Mouse (Mus musculus): ENCODE measurements around the gene Polr3c. TPM values are rescaled to one million over a fixed set of nuclear protein-coding genes. Genes with fewer than 3 reads are reported as not detected.

Polr3c gene
- polyA plus RNA-seq, 1 experiment from 2014 or later = 32.5 TPM

DNA sequence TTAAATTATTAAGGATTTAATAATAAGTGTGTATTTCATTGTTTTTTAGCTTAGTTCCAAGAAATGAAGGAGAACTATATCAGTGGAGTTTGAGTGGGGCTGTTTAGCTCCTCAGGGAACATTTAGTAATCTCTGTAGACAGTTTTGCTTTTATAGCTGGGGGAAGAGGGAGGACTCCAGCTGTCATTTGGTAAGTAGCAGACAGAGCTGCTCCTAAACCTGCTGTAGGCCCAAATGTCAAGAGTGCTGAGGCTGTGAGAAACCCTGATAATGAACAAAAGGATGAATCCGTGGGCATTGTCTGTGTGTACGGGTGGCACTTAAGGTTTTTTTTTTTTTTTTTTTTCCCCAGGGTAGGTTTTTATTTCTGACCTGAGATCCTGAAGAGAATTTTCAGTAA lies 7.8 kb upstream of the Polr3c start:
- Histone ChIP-seq H3K9ac (no peak overlapping the region), H3K9me3 (no peaks in the 10 kb centered on the region), H3K27ac (no peak overlapping the region), H3K27me3 (no peaks in the 10 kb centered on the region), H3K36me3 (no peaks in the 10 kb centered on the region), H3K4me2 (no peak overlapping the region), H3K4me1 (replicated peaks) (peaks cover 18% of the 10 kb centered on the region), H3K4me3 (no peak overlapping the region)
- 74% methylated on average over 2 of the region's 2 CpGs for WGBS
- ATAC-seq (ENCODE audit: low FRiP score) = no peak

DNA sequence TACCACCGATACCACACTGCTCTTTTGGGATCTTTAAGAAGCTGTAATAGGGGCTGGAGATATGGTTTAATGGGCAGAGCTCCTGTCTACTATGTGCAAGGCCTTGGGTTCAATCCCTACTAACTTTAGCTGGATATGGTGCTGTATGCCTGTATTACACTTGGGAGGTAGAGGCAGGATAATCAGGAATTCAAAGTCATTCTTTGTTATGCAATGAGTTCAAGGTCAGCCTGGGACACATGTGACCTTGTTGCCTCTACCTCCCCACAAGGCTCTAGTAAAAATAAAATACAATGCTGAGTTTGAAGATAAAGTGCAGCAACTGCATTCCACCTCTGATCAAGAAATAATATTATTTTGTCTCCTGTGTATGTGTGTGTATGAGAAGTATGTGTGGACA lies 6.6 kb upstream of the Polr3c start:
- Histone ChIP-seq H3K27me3 (no peaks in the 10 kb centered on the region), H3K4me2 (no peak overlapping the region), H3K36me3 (no peaks in the 10 kb centered on the region), H3K4me3 (no peak overlapping the region), H3K4me1 (replicated peaks) (peaks cover 27% of the 10 kb centered on the region), H3K9ac (no peak overlapping the region), H3K27ac (no peak overlapping the region), H3K9me3 (no peaks in the 10 kb centered on the region)
- ATAC-seq (ENCODE audit: low FRiP score) = no peak
- WGBS = 97% methylated on average over 1 of the region's 1 CpGs

DNA sequence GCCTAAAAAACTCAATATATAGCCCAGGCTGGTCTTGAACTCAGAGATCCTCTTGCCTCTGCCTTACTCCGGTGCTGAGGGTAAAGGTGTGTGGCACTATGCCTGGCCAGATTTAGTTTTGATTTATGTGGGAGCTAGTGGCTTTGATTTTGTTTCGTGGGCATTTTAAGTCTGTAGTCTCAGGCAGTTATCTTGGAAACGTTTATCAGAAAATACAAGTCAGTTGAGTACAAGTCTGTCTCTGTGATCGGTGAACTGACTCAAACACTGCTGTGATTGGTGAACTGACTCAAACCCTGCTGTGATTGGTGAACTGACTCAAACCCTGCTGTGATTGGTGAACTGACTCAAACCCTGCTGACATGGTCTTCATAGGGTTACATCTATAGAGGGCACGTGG lies 3.4 kb upstream of the Polr3c start:
- ATAC-seq (ENCODE audit: low FRiP score) = no peak
- Histone ChIP-seq H3K27ac (no peak overlapping the region), H3K36me3 (no peaks in the 10 kb centered on the region), H3K4me2 (no peak overlapping the region), H3K9me3 (no peaks in the 10 kb centered on the region), H3K4me1 (replicated peaks) (peaks cover 38% of the 10 kb centered on the region), H3K27me3 (no peaks in the 10 kb centered on the region), H3K4me3 (no peak overlapping the region), H3K9ac (no peak overlapping the region)
- WGBS = 75% methylated on average over 5 of the region's 5 CpGs

DNA sequence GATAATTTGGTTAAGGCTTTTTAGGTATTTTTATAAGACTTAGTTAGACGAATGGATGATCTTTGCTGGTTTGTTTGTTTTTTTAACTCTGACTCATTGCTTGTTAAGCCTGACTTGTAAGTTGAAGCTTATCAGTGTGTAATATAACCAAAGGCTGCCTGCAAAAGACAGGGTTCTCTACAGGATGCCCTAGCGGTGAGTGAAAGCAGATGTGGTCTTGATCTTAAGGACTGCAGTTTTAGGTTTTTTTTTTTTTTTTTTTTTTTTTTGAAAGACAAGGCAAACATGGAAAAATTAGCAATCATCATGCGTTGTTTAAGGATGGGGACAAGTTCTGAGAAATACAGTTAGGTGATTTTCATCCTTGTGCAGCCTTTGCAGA lies 2.0 kb upstream of the Polr3c start:
- Histone ChIP-seq H3K36me3 (no peaks in the 10 kb centered on the region; the same call in 1 of the 2 replicates), H3K4me2 (peak overlapping the region; percentile 63), H3K9me3 (no peaks in the 10 kb centered on the region), H3K4me3 (peak overlapping the region; percentile 92; the same call in 1 of the 2 replicates), H3K27ac (no peak overlapping the region), H3K9ac (no peak overlapping the region), H3K27me3 (no peaks in the 10 kb centered on the region), H3K4me1 (replicated peaks) (peaks cover 38% of the 10 kb centered on the region)
- ATAC-seq (ENCODE audit: low FRiP score) = no peak
- 75% methylated on average over 3 of the region's 3 CpGs for WGBS

DNA sequence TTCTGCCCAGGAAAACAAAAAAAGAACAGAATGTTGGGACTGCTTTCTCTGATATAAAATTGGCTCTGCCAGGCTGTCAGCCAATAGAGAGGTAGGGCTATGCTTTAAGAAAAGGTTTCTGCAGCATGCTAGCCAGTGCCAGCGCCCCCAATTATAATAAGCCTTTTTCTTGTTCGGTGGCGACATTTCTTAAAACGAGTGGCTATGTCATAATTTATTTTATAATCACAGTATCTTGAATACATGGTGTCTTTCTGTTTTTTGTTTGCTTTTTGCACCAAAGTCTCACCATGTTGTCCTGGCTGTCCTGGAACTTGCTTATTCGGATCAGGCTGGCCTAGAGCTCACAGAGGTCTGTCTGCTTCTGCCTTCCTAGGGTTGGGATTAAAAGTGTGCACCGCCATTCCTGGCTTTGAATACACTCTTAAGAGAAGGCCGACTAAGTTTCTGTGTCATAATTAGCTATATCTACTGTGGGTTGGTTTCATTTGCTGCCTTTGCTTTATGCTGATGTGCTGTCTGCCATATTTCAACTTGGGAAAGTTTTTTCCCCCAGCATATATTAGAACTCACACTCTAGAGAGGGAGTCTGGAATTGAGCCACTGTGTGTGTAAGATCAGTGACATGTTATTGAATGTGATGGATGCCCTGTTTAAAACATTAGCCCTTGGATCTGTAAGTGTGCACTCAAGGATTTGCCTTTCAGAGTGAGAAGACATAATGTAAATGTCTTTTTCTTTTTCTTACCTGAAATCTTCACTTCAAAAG lies 1.4 kb upstream of the Polr3c start:
- Histone ChIP-seq H3K4me3 (peak overlapping the region; percentile 92), H3K27me3 (no peaks in the 10 kb centered on the region), H3K27ac (peak overlapping the region; percentile 90; the same call in 1 of the 2 replicates), H3K4me2 (peak overlapping the region; percentile 63), H3K9ac (peak overlapping the region; percentile 79), H3K36me3 (peaks cover 1% of the 10 kb centered on the region), H3K9me3 (no peaks in the 10 kb centered on the region), H3K4me1 (replicated peaks) (peaks cover 38% of the 10 kb centered on the region)
- 53% methylated on average over 7 of the region's 7 CpGs for WGBS
- ATAC-seq (ENCODE audit: low FRiP score) = no peak

DNA sequence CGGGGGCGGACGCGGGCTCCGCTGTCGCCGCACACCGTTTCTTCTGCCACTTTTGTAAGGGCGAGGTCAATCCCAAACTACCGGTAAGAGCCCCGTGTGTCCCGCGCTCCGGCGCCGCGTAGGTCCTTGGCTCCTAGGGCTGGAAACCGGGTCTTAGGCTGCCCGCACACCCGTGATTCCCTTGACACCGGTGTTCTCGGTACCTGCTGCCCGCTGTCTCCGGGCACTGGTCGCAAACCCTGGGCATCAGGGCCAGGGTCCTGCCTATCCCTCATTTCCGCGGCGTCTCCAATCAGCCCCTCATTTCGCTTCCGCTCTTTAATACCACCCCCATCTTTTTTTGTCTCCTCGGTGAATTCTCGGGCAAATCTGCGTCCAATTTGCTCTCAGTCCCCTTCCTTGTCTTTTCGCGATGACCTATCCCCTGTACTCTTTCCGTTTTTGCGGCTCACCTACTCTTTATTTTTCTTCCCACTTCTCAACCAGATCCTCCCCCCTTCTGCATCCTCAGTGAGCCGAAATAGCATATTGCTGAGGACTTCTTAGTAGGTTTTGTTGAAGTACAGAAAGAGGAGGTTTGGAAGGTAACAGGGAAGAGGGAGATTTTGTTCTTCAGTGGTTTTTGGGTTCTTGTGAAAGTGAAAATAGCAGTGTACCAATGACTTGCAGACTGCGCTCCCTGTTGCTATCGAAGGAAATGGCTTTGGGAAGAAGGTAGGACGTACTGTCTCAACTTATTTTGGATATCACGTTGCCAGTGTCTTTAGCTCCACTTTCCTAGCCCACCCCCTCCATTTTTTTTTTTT lies 603 bp upstream of the Polr3c start:
- Histone ChIP-seq H3K27ac (peak overlapping the region; percentile 90), H3K36me3 (peaks cover 9% of the 10 kb centered on the region), H3K4me3 (peak overlapping the region; percentile 92), H3K9ac (peak overlapping the region; percentile 79), H3K4me1 (replicated peaks) (peaks cover 38% of the 10 kb centered on the region), H3K4me2 (peak overlapping the region; percentile 63), H3K27me3 (no peaks in the 10 kb centered on the region), H3K9me3 (no peaks in the 10 kb centered on the region)
- 1% methylated on average over 37 of the region's 42 CpGs for WGBS
- ATAC-seq (ENCODE audit: low FRiP score) = peak; percentile 75

DNA sequence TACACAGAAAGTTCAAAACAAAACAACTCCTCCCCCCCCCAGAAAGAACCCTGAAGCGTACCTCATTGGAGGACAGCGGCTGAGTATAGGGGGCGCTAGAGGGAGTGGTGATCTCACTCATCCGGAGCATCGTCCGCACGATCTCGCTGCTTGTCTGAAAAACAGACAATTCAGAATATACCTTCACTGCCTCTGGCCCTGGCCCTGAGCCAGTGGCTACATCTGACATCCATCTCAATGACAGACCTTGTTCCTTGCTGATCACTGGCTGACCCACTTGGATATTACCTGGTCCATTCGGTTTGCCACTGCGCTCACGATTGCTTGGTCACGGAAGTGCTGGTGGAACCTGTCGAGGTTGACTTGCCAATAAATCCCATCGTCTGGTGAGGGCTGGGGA lies 8.3 kb downstream of the Polr3c start:
- H3K27me3 ChIP-seq = no peaks in the 10 kb centered on the region
- 37% methylated on average over 14 of the region's 14 CpGs for WGBS
- peak; percentile 13; the same call in 1 of the 2 replicates for ATAC-seq (ENCODE audit: low FRiP score)
- H3K4me1 ChIP-seq (replicated peaks) = no peaks in the 10 kb centered on the region
- H3K9me3 ChIP-seq = no peaks in the 10 kb centered on the region
- peaks cover 61% of the 10 kb centered on the region for H3K36me3 ChIP-seq
- no peak overlapping the region for H3K27ac ChIP-seq
- H3K4me2 ChIP-seq = 0 out of 2 replicates have a peak overlapping the region, but pooled peaks have one; percentile 15
- no peak overlapping the region for H3K4me3 ChIP-seq
- no peak overlapping the region for H3K9ac ChIP-seq

DNA sequence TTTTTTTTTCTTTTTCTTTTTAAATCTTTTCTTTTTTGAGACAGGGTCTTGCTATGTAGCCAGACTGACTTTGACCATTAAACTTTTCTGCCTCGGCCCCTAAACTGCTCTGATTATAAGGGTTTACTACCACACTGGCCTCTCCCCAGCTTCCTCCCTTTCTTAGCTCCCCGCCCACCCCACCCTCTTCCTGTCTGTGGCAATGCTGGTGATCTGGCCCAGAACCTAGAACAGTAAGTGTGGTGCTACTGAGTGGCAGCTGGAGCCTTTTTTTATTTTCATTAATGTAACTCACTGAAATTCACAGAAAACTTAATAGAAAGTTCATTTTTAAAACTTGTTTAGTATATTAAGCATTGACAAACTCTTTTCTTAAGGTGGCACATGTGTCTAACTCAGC lies 11.6 kb downstream of the Polr3c start:
- H3K27ac ChIP-seq = no peak overlapping the region
- H3K9me3 ChIP-seq = no peaks in the 10 kb centered on the region
- WGBS = 90% methylated on average over 2 of the region's 2 CpGs
- ATAC-seq (ENCODE audit: low FRiP score) = no peak
- no peaks in the 10 kb centered on the region for H3K4me1 ChIP-seq (replicated peaks)
- H3K27me3 ChIP-seq = no peaks in the 10 kb centered on the region
- no peak overlapping the region for H3K9ac ChIP-seq
- H3K36me3 ChIP-seq = peaks cover 67% of the 10 kb centered on the region
- no peak overlapping the region for H3K4me2 ChIP-seq
- no peak overlapping the region for H3K4me3 ChIP-seq

- no peak for ATAC-seq (ENCODE audit: low FRiP score)
- Histone ChIP-seq H3K36me3 (peaks cover 78% of the 10 kb centered on the region), H3K27me3 (no peaks in the 10 kb centered on the region), H3K4me1 (replicated peaks) (no peaks in the 10 kb centered on the region), H3K4me2 (no peak overlapping the region), H3K4me3 (no peak overlapping the region), H3K9ac (no peak overlapping the region), H3K27ac (no peak overlapping the region), H3K9me3 (no peaks in the 10 kb centered on the region)
- WGBS = 95% methylated on average over 5 of the region's 5 CpGs
Measured at GRCm38 (mm10) chr3:96714286-96714685, 13.1 kb downstream of the Polr3c start.

GRCm38 (mm10) chr3:96708684-96709064 lies 18.8 kb downstream of the Polr3c start:
- Histone ChIP-seq H3K9me3 (no peaks in the 10 kb centered on the region), H3K9ac (no peak overlapping the region), H3K27ac (no peak overlapping the region), H3K4me2 (peak overlapping the region; percentile 90), H3K4me1 (replicated peaks) (peaks cover 7% of the 10 kb centered on the region; the same call in 1 of the 2 replicates), H3K36me3 (peaks cover 62% of the 10 kb centered on the region), H3K4me3 (no peak overlapping the region; the same call in 1 of the 2 replicates), H3K27me3 (peaks cover 12% of the 10 kb centered on the region; the same call in 1 of the 2 replicates)
- ATAC-seq (ENCODE audit: low FRiP score) = no peak
- WGBS = 56% methylated on average over 2 of the region's 2 CpGs

DNA sequence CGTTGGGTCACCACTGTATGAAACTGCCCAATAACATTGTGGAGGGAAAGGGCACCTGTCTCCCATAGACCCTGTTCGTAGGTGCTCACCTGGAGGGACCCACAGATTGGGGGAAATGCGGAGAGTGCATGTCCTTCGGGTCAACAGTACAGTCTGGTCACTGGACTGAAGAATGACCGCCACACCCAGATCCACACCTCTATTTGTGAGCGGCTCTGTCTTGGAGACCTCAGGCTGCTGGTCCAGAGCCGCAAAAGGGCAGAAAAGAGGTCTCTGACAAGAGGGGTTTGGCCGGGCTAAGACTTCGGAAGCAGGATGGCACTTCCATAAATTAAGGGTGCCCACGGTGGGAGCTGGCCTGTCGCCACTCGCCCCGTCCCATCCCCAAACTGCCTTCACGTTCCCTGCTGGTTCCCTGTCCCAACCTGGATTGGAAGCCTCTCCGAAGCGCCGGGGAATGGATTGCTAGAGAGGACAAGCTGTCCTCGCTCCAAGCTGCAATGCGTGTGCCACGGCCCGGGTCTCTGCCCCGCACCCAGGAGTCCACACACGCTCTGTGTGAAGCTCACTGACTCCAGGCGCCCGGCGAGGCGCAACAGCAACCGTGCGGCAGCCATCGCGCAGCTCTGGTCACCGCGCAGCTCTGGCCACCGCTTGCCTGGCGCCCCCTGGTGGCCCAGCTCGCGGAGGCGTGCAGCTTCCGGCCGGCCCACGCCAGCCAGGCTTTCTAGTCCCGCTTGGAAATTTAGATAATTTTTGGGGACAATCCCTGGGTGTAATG lies 19.3 kb downstream of the Polr3c start, which contains the start of gene Nudt17:
TSS of gene Nudt17 (minus strand) at position 660 of the 781 bp plus-strand sequence.
- peak; percentile 86 for ATAC-seq (ENCODE audit: low FRiP score)
- Histone ChIP-seq H3K9me3 (no peaks in the 10 kb centered on the region), H3K27ac (no peak within 1 kb of the TSS), H3K27me3 (peaks cover 12% of the 10 kb centered on the region; the same call in 1 of the 2 replicates), H3K4me2 (peak within 1 kb of the TSS; percentile 90), H3K4me1 (replicated peaks) (peaks cover 7% of the 10 kb centered on the region; the same call in 1 of the 2 replicates), H3K4me3 (peak within 1 kb of the TSS; percentile 50), H3K36me3 (peaks cover 62% of the 10 kb centered on the region), H3K9ac (peak within 1 kb of the TSS; percentile 82)
- WGBS = 5% methylated on average over 42 of the region's 42 CpGs

- peaks cover 12% of the 10 kb centered on the region; the same call in 1 of the 2 replicates for H3K27me3 ChIP-seq
- H3K4me1 ChIP-seq (replicated peaks) = peaks cover 7% of the 10 kb centered on the region; the same call in 1 of the 2 replicates
- ATAC-seq (ENCODE audit: low FRiP score) = no peak
- no peak overlapping the region for H3K4me3 ChIP-seq
- H3K9ac ChIP-seq = no peak overlapping the region
- no peaks in the 10 kb centered on the region for H3K9me3 ChIP-seq
- H3K36me3 ChIP-seq = peaks cover 58% of the 10 kb centered on the region
- no peak overlapping the region for H3K27ac ChIP-seq
- H3K4me2 ChIP-seq = no peak overlapping the region
- WGBS = 80% methylated on average over 7 of the region's 7 CpGs
Measured at GRCm38 (mm10) chr3:96706984-96707383, 20.4 kb downstream of the Polr3c start.
